ENCODE assay signal across 13 mouse cellular contexts in the genomic region with DNA sequence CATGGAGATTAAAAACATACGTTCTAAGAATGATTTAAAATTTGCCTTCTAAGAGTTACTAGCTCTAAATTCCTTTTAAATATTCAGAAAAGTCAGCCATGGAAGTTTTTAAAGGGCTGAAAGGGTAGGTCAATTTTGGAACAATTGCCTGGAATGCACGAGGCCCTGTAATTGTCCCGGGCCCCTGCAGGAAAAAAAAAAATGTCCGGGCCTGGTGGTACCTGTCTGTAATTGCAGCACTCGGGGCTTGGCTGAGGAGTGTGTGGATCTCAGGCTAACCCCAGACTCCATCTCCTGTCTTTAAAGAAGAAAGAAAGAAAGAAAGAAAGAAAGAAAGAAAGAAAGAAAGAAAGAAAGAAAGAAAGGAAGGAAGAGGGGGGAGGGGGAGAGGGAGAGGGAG.
"Had no signal": no experiment of that assay in that cellular context is flagged by ENCODE, and none has a peak within 500 bp of the region (broad histone marks: within the 10 kb centered on the region; RNA-seq: fewer than 3 reads in every experiment).

No protein-coding gene starts in this region.

- H3K36me3 ChIP-seq: limb, embryonic 15.5 days; liver, embryonic 12.5 days; midbrain, embryonic 15.5 days had no signal

- H3K9me3 ChIP-seq: limb, embryonic 15.5 days; liver, embryonic 12.5 days; midbrain, embryonic 15.5 days had no signal

- H3K4me3 ChIP-seq: limb, embryonic 15.5 days; liver, embryonic 12.5 days; megakaryocyte, embryonic 14.5 days; midbrain, embryonic 15.5 days had no signal

- H3K4me2 ChIP-seq: limb, embryonic 15.5 days; liver, embryonic 12.5 days; lung, embryonic 14.5 days; midbrain, embryonic 11.5 days; midbrain, embryonic 15.5 days had no signal

- DNase-seq: kidney, postnatal 14 days; left cerebral cortex, postnatal 4 days; lung, embryonic 14.5 days; lung, postnatal 10 days; right cerebral cortex, adult 18-20 months; right cerebral cortex, postnatal 25 days; thymus, postnatal 4 days had no signal

- H3K4me1 ChIP-seq: liver, embryonic 12.5 days; midbrain, embryonic 15.5 days had no signal

- ATAC-seq: liver, embryonic 12.5 days; midbrain, embryonic 15.5 days had no signal

- H3K27ac ChIP-seq: limb, embryonic 15.5 days; liver, embryonic 12.5 days; macrophage; midbrain, embryonic 15.5 days had no signal

- H3K27me3 ChIP-seq: limb, embryonic 15.5 days; liver, embryonic 12.5 days; midbrain, embryonic 15.5 days had no signal

- H3K9ac ChIP-seq: limb, embryonic 15.5 days; liver, embryonic 12.5 days; lung, embryonic 14.5 days; midbrain, embryonic 15.5 days had no signal
